Mouse (Mus musculus): Measurements from ENCODE around the gene Ets1. TPM values are rescaled to one million over a fixed set of nuclear protein-coding genes. Genes with fewer than 3 reads are reported as not detected.

The Ets1 gene
- polyA plus RNA-seq, 1 experiment from 2014 or later: 34.5 TPM

DNA sequence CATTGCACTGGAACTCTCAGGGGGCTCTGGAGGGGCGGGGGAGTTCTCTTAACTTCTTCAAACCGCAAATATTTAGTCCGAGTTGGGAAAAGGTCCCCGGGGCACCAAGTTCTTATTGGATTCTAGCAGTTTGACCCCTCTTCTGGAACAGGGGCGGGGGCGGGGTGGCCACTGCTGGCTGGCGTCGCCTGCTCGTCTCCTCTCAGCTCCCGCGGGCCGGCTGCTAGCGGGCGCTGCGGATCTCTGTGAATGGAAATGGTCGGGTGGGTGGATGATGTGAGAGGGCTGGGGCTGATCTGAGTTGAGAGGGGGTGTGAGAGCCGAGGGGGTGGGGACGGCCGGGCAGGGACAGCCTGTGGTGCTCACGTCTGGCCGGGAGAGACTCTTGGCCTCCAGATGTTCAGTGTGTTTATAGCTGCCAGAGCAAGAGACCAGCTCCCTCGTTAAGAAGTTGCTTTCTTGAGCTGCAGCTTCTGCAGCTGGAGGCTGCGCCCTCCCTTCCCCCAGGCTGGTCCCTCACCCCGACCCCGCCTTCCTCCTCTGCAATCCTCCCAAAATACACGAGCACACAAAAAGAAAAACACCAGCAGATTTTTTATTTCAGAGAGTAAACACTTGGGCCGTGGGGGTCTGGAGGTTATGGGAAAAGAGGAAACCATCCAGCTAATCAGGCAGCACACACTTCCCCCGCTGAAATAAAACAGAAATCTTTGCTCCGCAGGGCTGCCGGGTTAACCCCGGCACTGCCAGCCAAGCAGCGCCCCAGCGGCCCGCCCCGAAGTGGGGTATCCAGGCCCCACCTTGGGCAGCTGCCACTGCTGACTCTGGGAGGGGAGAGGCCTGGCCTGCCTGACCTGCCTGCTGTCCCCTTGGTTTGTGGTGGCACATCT, 36.2 kb downstream of the Ets1 start:
- Histone ChIP-seq H3K27ac (replicated peaks; ENCODE audit: low read depth, low read length) (peak overlapping the region; percentile 31), H3K36me3 (replicated peaks; ENCODE audit: control insufficient read depth, insufficient read depth, low read depth, low read length) (no peaks in the 10 kb centered on the region), H3K27me3 (ENCODE audit: control insufficient read depth, insufficient read depth, low read length) (no peaks in the 10 kb centered on the region), H3K4me3 (ENCODE audit: low read depth, low read length) (peak overlapping the region; percentile 21), H3K9me3 (replicated peaks; ENCODE audit: control insufficient read depth, low read length) (no peaks in the 10 kb centered on the region), H3K4me1 (ENCODE audit: control insufficient read depth, insufficient read depth, low read length) (peaks cover 7% of the 10 kb centered on the region), H3K9ac (replicated peaks; ENCODE audit: low read length) (peak overlapping the region; percentile 54), H3K4me2 (ENCODE audit: low read depth, low read length) (peak overlapping the region; percentile 58)
- peak; percentile 70 for ATAC-seq (replicated peaks; ENCODE audit: insufficient number of reproducible peaks, low FRiP score, low TSS enrichment, low read depth)
- DNase-seq (ENCODE audit: low spot score): peak; percentile 80
- under 1% methylated on average over 35 of the region's 35 CpGs for WGBS

DNA sequence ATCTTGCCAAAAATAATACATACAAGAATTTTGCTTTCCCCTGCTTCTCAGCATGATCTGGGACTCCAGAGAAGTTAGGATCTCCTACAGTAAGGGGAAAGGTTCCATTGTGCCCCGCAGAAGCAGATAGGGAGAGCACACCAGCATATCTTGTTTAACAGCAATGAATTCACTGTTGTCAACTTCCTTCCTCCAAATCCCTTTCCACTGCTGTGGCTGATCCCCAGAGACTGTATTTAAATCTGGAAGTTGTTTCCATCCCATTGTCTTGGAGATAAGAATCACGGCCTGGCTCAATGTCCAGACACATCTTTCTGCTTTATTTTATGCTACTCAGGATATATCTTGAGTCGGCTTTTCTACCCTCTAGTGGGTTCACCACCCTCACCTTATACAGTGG, 37.9 kb downstream of the Ets1 start:
- WGBS: 72% methylated on average over 3 of the region's 3 CpGs
- DNase-seq (ENCODE audit: low spot score) (no peak), ATAC-seq (replicated peaks; ENCODE audit: insufficient number of reproducible peaks, low FRiP score, low TSS enrichment, low read depth) (no peak)
- Histone ChIP-seq H3K4me3 (ENCODE audit: low read depth, low read length) (no peak overlapping the region), H3K9ac (replicated peaks; ENCODE audit: low read length) (no peak overlapping the region), H3K36me3 (replicated peaks; ENCODE audit: control insufficient read depth, insufficient read depth, low read depth, low read length) (no peaks in the 10 kb centered on the region), H3K9me3 (replicated peaks; ENCODE audit: control insufficient read depth, low read length) (no peaks in the 10 kb centered on the region), H3K4me1 (ENCODE audit: control insufficient read depth, insufficient read depth, low read length) (peaks cover 7% of the 10 kb centered on the region), H3K27me3 (ENCODE audit: control insufficient read depth, insufficient read depth, low read length) (no peaks in the 10 kb centered on the region), H3K27ac (replicated peaks; ENCODE audit: low read depth, low read length) (no peak overlapping the region), H3K4me2 (ENCODE audit: low read depth, low read length) (no peak overlapping the region)

DNA sequence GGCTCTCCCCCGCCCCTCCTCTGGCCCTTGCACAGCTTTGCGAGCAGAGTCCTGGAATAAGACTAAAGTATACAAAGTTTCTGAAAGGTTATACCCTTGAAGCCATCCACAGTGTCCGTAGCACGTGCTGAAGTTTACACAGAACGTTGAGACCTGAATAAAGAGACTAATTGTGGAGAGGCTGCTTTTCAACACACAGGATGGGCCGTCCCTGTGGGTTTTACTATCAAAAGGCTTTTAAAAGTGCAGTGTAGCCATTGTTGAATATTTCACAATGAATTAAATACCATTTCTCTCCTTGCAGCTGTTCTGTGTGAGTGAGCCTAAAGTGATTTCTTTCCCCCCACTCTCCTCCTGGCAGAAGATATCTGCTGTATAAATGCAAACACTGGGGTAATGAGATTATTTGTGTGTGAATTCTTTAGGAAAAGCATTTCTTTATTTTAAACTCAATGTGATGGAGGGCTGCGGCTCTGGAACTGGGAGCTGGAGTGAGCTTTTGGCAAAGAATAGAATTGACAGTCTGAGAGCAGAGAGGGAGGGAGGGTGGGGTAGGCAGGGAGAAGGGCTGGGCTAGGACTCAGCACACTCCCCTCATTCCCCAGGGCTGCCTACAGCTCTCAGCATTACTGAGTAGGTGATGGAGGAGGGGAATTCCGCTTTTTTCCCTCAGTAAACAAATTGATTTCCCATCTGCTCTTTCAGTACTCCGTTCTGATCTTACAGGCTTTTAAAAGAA, 39.8 kb downstream of the Ets1 start:
- H3K4me3 ChIP-seq (ENCODE audit: low read depth, low read length): no peak overlapping the region
- ATAC-seq (replicated peaks; ENCODE audit: insufficient number of reproducible peaks, low FRiP score, low TSS enrichment, low read depth) (peak; percentile 76; the same call in 1 of the 2 replicates), DNase-seq (ENCODE audit: low spot score) (peak; percentile 63)
- no peaks in the 10 kb centered on the region for H3K36me3 ChIP-seq (replicated peaks; ENCODE audit: control insufficient read depth, insufficient read depth, low read depth, low read length)
- WGBS: 8% methylated on average over 9 of the region's 9 CpGs
- no peaks in the 10 kb centered on the region for H3K27me3 ChIP-seq (ENCODE audit: control insufficient read depth, insufficient read depth, low read length)
- no peaks in the 10 kb centered on the region for H3K9me3 ChIP-seq (replicated peaks; ENCODE audit: control insufficient read depth, low read length)
- H3K4me2 ChIP-seq (ENCODE audit: low read depth, low read length): no peak overlapping the region
- no peak overlapping the region for H3K9ac ChIP-seq (replicated peaks; ENCODE audit: low read length)
- no peak overlapping the region for H3K27ac ChIP-seq (replicated peaks; ENCODE audit: low read depth, low read length)
- peaks cover 7% of the 10 kb centered on the region for H3K4me1 ChIP-seq (ENCODE audit: control insufficient read depth, insufficient read depth, low read length)

DNA sequence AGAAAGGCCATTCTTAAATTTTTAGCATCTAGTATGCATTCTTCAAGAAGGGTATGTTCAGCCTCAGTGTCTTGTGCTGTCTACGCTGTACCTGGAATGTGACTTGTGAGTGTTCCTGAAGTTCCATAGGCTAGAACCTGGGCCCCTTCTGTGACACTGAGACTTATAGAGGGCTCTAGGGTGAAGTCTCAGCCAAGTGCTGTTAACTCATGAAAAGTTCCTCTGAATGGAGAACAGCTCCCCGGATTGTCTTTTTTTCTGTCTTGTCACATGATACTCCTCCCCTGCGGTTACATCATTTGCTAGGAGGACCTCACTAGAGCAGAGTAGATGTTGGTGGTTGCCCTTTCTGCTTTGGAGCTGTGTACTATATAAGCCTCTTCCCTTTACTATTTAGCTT, 40.5 kb downstream of the Ets1 start:
- H3K27ac ChIP-seq (replicated peaks; ENCODE audit: low read depth, low read length): no peak overlapping the region
- H3K36me3 ChIP-seq (replicated peaks; ENCODE audit: control insufficient read depth, insufficient read depth, low read depth, low read length): no peaks in the 10 kb centered on the region
- ATAC-seq (replicated peaks; ENCODE audit: insufficient number of reproducible peaks, low FRiP score, low TSS enrichment, low read depth): no peak
- no peak overlapping the region for H3K4me3 ChIP-seq (ENCODE audit: low read depth, low read length)
- H3K4me1 ChIP-seq (ENCODE audit: control insufficient read depth, insufficient read depth, low read length): peaks cover 6% of the 10 kb centered on the region
- no peak overlapping the region for H3K9ac ChIP-seq (replicated peaks; ENCODE audit: low read length)
- 10% methylated on average over 3 of the region's 3 CpGs for WGBS
- DNase-seq (ENCODE audit: low spot score): no peak
- no peaks in the 10 kb centered on the region for H3K27me3 ChIP-seq (ENCODE audit: control insufficient read depth, insufficient read depth, low read length)
- no peaks in the 10 kb centered on the region for H3K9me3 ChIP-seq (replicated peaks; ENCODE audit: control insufficient read depth, low read length)
- H3K4me2 ChIP-seq (ENCODE audit: low read depth, low read length): no peak overlapping the region

GRCm38 (mm10) chr9:32677646-32678045, 41.6 kb downstream of the Ets1 start:
- no peaks in the 10 kb centered on the region for H3K36me3 ChIP-seq (replicated peaks; ENCODE audit: control insufficient read depth, insufficient read depth, low read depth, low read length)
- ATAC-seq (replicated peaks; ENCODE audit: insufficient number of reproducible peaks, low FRiP score, low TSS enrichment, low read depth) (no peak), DNase-seq (ENCODE audit: low spot score) (no peak)
- H3K9ac ChIP-seq (replicated peaks; ENCODE audit: low read length): no peak overlapping the region
- H3K9me3 ChIP-seq (replicated peaks; ENCODE audit: control insufficient read depth, low read length): no peaks in the 10 kb centered on the region
- H3K4me1 ChIP-seq (ENCODE audit: control insufficient read depth, insufficient read depth, low read length): peaks cover 3% of the 10 kb centered on the region
- no peak overlapping the region for H3K27ac ChIP-seq (replicated peaks; ENCODE audit: low read depth, low read length)
- no peak overlapping the region for H3K4me3 ChIP-seq (ENCODE audit: low read depth, low read length)
- WGBS: 83% methylated on average over 6 of the region's 6 CpGs
- H3K4me2 ChIP-seq (ENCODE audit: low read depth, low read length): no peak overlapping the region
- H3K27me3 ChIP-seq (ENCODE audit: control insufficient read depth, insufficient read depth, low read length): no peaks in the 10 kb centered on the region

- Histone ChIP-seq H3K9ac (replicated peaks; ENCODE audit: low read length) (no peak overlapping the region), H3K4me2 (ENCODE audit: low read depth, low read length) (no peak overlapping the region), H3K9me3 (replicated peaks; ENCODE audit: control insufficient read depth, low read length) (no peaks in the 10 kb centered on the region), H3K4me3 (ENCODE audit: low read depth, low read length) (no peak overlapping the region), H3K36me3 (replicated peaks; ENCODE audit: control insufficient read depth, insufficient read depth, low read depth, low read length) (no peaks in the 10 kb centered on the region), H3K27ac (replicated peaks; ENCODE audit: low read depth, low read length) (no peak overlapping the region), H3K4me1 (ENCODE audit: control insufficient read depth, insufficient read depth, low read length) (peaks cover 3% of the 10 kb centered on the region), H3K27me3 (ENCODE audit: control insufficient read depth, insufficient read depth, low read length) (no peaks in the 10 kb centered on the region)
- no peak for DNase-seq (ENCODE audit: low spot score)
- 51% methylated on average over 4 of the region's 4 CpGs for WGBS
- no peak for ATAC-seq (replicated peaks; ENCODE audit: insufficient number of reproducible peaks, low FRiP score, low TSS enrichment, low read depth)
Observed at GRCm38 (mm10) chr9:32678120-32678757, 42.2 kb downstream of the Ets1 start.

- no peaks in the 10 kb centered on the region for H3K27me3 ChIP-seq (ENCODE audit: control insufficient read depth, insufficient read depth, low read length)
- no peak overlapping the region for H3K4me2 ChIP-seq (ENCODE audit: low read depth, low read length)
- no peaks in the 10 kb centered on the region for H3K36me3 ChIP-seq (replicated peaks; ENCODE audit: control insufficient read depth, insufficient read depth, low read depth, low read length)
- H3K9ac ChIP-seq (replicated peaks; ENCODE audit: low read length): no peak overlapping the region
- 74% methylated on average over 6 of the region's 6 CpGs for WGBS
- no peak overlapping the region for H3K4me3 ChIP-seq (ENCODE audit: low read depth, low read length)
- DNase-seq (ENCODE audit: low spot score): no peak
- peaks cover 3% of the 10 kb centered on the region for H3K4me1 ChIP-seq (ENCODE audit: control insufficient read depth, insufficient read depth, low read length)
- ATAC-seq (replicated peaks; ENCODE audit: insufficient number of reproducible peaks, low FRiP score, low TSS enrichment, low read depth): no peak
- no peaks in the 10 kb centered on the region for H3K9me3 ChIP-seq (replicated peaks; ENCODE audit: control insufficient read depth, low read length)
- no peak overlapping the region for H3K27ac ChIP-seq (replicated peaks; ENCODE audit: low read depth, low read length)
Observed at GRCm38 (mm10) chr9:32679531-32679930, 43.5 kb downstream of the Ets1 start.

Measured in embryonic facial prominence, embryonic 11.5 days (tissue).